Mouse (Mus musculus): ENCODE data around the gene Akt1. TPM values are rescaled to one million over a fixed set of nuclear protein-coding genes. Genes with fewer than 3 reads are reported as not detected.

Gene Akt1
- total RNA-seq, 2 experiments from 2014 or later = 133 to 142 TPM

GRCm38 (mm10) chr12:112693185-112694126 lies 18.8 kb upstream of the Akt1 start:
- DNase-seq = peak; percentile 97

DNA sequence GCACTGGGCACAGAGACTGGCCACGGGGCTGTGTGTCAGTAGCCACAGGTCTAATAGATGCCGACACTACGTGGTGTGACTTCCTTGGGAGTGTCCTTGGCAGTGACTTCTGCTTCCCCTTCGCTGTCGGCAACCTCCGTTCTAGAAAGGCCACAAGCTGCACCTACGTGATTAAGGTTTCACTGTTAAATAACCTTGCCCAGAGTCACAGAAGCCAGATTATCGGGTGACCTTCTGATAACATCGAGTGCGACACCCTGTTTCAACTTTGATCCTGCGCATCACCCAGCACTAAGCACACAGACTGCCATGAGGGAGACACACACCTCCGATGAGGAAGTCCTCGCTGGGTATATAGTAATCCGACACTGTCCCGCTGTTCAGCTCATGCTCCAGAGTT lies 13.8 kb upstream of the Akt1 start:
- no peak for DNase-seq

DNA sequence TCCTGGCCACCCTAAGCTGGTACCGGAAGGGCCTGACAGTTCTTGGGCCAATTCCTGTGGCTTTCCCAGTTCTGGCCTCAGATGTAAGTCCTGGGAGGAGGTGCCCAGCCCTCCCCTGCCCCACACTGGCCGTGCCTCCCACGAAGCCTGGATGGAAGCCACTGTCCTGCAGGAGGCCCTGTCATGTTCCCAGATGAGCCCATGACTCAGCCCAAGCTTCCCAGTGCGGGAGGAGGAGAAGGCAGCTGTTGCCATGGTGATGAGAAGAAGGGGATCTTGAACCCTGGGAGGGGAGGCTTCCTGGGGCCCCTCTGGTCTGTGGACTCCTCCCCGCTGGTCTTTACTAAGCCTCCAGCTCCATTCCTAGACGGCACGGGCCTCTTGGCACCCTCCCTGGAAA lies 8.7 kb upstream of the Akt1 start:
- no peak for DNase-seq

- peak; percentile 30 for DNase-seq
Measured at GRCm38 (mm10) chr12:112679027-112679996, 4.6 kb upstream of the Akt1 start.

- peak; percentile 71 for DNase-seq
Measured at GRCm38 (mm10) chr12:112678555-112679026, 3.9 kb upstream of the Akt1 start, which contains the start of gene Zbtb42. Gene Zbtb42 (plus strand): TSS chr12:112678828.

DNA sequence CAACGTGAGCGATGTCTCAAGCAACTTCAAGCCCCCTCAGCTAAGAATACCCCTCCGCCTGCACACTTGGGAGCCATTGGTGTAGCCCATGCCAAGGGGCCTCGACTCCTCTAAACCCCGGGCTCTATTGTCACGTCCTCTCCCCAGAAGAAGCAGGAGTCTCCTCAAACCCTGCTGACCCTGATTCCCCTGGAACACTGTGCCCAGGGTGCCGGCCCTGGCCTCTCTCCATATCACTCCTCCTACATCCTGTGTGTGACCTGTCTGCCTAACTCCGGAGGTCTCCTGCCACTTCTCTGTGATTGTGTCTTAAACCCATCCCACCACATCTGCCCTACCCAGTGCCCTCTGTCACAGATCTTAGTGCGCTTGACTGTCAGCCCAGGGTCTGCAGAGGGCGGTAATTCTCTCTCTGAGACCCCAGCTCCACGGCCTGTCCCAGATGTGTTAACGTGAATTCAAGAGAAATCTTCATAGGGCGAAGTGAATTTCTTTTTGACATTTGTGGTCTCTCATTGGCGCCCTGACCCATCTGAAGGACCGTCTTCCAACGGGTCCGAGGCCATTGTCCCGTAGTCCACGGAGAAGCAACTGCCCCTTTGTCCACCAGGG lies 3.4 kb upstream of the Akt1 start:
- no peak for DNase-seq

DNA sequence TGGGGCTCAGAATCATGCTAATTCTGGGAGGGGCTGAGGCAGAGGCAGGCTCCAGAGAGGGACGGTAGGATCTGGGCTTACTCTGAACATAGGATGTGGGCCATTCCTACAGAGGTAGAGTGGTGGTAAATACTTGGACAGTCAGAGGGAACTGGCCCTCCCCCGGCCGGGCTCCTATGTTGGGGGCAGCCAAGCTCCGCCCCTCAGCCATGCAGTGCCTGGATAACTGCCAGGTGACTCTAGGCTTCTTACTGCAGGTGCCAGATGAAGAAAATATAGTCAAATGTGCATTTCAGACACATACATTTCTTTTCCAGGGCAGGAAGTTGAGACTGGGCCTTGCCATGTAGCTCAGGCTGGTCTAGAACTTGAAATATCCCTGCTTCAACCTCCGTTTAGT lies 2.4 kb upstream of the Akt1 start:
- no peak for DNase-seq

GRCm38 (mm10) chr12:112675245-112676035 lies 756 bp upstream of the Akt1 start:
- DNase-seq = peak; percentile 85

DNA sequence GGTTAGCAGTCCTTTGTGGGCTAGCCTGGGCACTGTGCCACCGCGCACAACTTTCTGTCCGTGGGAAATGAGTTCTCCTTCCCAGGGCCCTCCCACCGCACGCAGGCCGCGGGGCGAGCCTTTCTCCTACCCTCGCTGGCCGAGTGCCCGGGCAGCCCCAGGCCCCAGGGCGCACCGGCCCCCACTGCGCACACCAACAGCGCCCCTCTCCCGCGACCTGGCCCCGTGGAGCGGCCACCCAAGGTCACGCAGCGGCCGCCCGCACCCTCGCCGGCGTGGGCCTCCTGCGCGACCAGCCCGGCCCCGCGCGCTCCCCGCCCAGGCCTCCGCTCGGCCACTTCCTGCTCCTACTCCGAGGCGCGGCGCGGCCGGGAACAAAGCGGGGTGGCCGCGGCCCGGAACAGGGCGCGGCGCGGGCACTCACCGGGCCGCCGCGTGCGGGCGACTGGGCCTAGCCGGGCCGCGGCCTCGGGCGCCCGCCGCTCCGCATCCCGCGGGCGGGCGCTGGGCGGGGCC lies 1.1 kb downstream of the Akt1 start:
- DNase-seq = peak; percentile 69

- peak; percentile 52 for DNase-seq
Measured at GRCm38 (mm10) chr12:112672744-112673575, 1.7 kb downstream of the Akt1 start.

DNA sequence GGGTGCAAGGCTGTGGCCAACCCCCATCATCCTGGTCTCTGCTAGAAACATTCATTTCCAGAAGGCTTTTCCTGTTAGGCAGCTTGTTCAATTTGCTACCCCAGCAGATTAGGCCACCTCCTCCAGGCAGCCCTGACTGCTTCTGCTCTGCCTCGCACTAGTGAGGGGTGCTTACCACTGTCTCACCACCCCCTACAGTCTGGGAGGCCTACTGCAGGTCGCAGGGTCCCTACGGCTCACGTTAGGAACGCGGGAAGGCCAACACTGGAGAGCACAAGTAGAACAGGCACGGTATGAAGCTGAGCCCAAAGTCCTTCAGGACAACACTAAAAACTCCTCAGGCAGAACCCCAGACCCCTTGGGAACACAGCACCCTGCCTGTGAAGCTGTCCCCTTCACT lies 2.8 kb downstream of the Akt1 start:
- DNase-seq = no peak

DNA sequence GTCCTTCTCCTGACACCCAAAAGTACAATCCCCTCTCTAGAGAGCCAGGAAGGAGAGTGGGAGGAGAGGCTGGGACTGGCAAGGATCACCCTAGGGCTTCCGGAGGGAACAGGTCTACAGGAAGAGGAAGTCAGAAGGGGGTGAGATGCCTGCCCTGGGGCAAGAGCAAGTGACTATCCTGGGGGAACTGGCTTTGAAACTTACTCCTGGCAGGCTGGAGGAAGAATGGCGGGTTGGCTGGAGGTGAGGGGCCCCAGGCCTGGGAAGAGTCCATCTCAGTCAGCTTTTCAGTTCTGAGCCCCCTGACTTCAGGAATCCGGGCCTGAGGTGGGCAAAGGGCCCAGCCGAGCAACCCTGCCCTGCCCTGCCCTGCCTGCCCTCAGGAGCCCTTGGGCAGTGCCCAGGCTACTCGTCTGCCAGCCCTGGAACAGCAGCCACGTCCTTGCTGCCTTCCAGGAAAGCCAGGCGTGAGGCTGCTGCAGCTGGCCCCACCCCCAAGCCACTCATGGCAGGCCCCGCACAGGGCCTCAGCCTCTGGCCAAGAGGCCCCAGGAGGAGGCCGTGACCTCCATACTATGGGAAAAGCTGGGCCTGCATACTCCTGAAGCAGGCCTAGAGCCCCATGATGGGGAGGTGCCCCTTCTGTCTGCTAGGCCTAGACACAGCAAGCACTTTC lies 3.8 kb downstream of the Akt1 start:
- DNase-seq = peak; percentile 71

DNA sequence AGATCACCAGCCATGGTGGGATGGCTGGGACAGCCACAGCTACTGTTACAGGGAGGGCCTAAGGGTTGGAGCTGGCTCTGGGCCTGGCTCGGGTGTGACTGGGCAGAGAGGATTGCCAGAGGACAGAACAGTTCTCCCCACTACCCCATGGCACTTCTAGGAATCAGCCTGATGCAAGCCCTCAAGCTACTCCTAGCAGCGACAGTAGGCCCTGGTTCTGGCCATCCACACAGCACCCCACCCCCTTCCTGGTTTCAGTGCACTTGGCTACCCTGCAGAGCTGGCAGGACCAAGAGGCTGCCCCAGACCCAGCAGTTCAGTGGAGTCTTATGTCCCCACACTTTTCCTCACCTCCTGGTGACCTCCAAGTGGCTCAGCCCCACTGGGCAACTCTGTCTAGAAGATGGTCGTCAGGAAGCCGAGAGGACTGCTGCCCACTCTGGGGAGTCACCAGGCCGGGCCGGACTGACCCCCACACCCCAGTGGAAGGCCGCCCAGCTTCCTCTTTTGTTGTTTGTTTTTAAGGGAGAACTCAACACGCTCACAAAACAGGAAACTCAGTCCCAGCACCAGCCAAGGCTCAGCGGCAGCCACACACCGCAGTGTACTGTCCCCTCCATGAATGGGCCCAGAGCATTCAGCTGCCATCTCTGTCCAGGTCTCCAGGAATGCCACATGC lies 6.9 kb downstream of the Akt1 start:
- peak; percentile 24 for DNase-seq

DNA sequence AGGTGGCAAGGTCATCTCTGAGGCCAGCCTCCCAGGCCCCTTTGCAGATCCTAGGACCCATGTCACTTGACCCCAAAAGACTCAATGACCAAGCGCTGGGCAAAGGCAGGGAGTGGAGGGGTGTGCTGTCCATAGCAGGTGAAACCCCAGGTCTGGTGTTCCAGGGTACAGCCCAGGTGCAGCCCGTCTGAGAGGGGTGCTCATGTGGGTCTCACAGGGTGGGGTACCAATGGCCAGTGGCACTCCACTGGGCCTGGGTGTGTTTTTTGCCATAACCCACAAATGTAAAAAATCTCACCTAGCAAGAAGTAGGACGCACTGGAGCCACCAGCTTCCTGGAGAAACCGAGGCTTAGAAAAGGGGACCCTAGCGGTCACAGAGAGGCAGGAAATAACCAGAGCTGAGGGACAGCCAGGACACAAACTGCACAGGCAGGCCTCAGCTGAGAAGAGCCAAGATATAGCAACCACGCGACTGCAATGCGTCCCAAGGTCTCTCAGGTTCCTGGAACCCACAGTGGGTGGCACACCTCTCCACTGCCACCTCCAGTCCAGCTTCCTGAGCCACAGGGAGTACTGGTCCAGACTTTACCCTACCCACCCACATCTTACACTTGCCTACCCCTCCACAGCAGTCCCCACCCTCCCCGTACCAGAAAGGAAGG lies 8.7 kb downstream of the Akt1 start:
- DNase-seq = no peak

DNA sequence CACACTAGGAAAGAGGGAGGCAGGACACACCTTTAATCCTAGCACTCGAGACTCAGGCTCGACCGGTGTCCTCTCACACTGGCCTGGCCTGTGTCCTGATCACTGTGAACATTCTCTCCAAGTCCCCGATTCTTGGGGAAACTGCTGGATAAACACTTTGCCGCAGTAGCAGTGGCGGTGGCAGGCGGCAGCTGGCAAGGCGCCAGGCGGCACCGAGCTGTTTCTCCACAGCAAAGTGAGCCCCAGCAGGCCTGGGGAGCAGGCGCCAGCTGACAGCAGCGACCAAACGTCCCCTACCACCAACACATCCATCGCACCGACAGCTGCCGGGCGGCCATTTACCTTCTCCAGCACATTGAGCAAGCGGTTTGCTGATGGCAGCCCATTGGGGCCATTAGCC lies 9.2 kb downstream of the Akt1 start:
- DNase-seq = peak; percentile 78

- no peak for DNase-seq
Measured at GRCm38 (mm10) chr12:112664656-112665055, 10.0 kb downstream of the Akt1 start.

DNA sequence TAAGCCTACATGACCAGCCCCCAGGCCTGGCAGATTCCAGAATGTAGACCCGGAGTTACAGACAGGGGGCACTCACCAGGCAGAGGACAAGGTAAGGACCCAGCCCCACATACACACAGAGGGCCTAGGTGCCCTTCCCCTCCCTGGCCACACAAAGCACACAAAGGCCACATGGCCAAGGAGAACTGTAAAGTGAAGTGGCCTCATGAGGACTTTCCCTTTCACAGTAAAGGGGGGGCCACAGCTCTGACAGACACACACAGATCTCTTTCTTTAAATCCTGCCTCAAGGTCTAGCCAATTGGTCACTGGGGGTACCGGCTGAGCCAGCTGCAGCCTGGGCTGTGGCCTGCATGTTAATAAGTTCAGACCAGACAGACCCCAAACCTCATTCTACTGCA lies 10.6 kb downstream of the Akt1 start:
- no peak for DNase-seq

DNA sequence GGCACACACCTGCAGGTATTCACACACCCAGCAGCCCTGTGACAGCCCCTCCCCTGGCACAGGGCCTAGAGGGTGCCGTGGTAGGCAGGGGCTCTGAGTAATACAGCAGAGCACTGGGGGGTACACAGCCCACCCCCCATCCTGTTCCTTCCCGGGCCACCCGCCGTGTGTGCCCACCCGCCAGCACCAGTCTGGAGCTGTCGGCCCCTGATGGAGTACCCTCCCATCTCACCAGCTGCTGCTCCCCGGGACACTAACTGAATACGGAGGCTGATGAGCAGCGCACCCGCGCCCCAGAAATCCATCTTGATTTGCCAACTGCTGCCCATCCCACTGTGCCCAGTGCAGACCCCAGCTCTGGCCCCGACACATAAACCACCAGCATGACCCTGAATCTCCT lies 11.0 kb downstream of the Akt1 start:
- DNase-seq = no peak

All from gastrocnemius, postnatal 10 days (tissue).